In the genomic region with DNA sequence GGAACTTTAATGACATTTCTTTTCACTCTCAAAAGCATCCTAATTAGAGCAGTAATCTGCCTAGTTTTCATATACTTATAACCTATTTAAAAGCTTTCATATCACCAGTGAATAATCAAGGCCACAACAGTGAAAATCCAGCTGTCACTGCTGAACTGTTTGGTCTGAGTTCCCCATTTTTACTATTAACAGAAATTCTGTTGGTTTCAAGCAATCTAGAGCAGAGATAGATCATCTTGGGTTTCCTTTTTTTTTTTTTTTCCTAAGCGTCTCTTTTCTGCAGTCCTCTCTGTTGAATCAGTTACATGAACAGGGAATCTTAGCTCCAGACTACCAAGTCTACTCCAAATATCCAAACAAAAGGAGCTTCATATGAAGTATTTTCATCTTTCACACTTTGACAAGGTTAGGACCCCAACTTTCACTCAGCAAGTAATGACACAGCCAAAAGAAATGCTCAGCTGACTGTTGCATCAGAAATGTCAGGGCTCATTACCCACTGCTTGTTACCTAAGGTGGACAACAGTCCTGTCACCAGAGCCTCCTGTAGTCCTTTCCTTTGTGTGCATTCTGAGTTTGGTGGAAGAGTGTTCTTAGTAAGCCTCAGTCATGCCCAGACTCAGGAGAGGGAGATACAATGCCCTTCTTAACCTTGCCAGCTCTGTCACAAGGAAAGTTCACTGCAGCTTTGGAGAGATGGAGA, we compare ENCODE assay signal across 18 mouse cellular contexts. TPM values are rescaled to one million over a fixed set of nuclear protein-coding genes. Genes with fewer than 3 reads are reported as not detected.
DNase-seq lines count a peak whose midpoint lies in the region; ATAC-seq and TF ChIP-seq lines count a peak whose summit lies in the region.
"Had no signal": no experiment of that assay in that cellular context is flagged by ENCODE, and none has a peak within 500 bp of the region (broad histone marks: within the 10 kb centered on the region; RNA-seq: fewer than 3 reads in every experiment).

No protein-coding gene starts in this region.

- peak; percentile 56 for ATAC-seq in Patski
- no peak for ATAC-seq in forebrain, embryonic 11.5 days (replicated peaks; ENCODE audit: low FRiP score)
- ATAC-seq: forebrain, embryonic 14.5 days; forebrain, embryonic 16.5 days had no signal

- no peaks in the 10 kb centered on the region for H3K36me3 ChIP-seq in forebrain, embryonic 11.5 days (ENCODE audit: control insufficient read depth, insufficient read depth, low read length)
- H3K36me3 ChIP-seq: embryonic facial prominence, embryonic 10.5 days; embryonic facial prominence, embryonic 12.5 days; forebrain, embryonic 12.5 days had no signal

- no peak overlapping the region for H3K9ac ChIP-seq in forebrain, embryonic 11.5 days (ENCODE audit: low read length)
- H3K9ac ChIP-seq: embryonic facial prominence, embryonic 12.5 days; forebrain, embryonic 12.5 days had no signal

- in situ Hi-C loops in Patski (cut with MboI; ENCODE audit: low pct_unique_long_range_greater_than_20kb): loop anchor here (5.0 to 10.0 kb wide), 2 partner anchors 1217 to 1335 kb away; no protein-coding TSS in a partner anchor

- H3K4me1 ChIP-seq in forebrain, embryonic 11.5 days (replicated peaks; ENCODE audit: control insufficient read depth, insufficient read depth, low read length): peaks cover 5% of the 10 kb centered on the region; the same call in 1 of the 2 replicates

- no peaks in the 10 kb centered on the region for H3K9me3 ChIP-seq in forebrain, embryonic 11.5 days (ENCODE audit: control insufficient read depth, low read length)
- H3K9me3 ChIP-seq: embryonic facial prominence, embryonic 10.5 days; embryonic facial prominence, embryonic 12.5 days; forebrain, embryonic 12.5 days had no signal

- no peak overlapping the region for H3K27ac ChIP-seq in forebrain, embryonic 11.5 days (ENCODE audit: low read depth, low read length)
- H3K27ac ChIP-seq: embryonic facial prominence, embryonic 10.5 days; embryonic facial prominence, embryonic 12.5 days; forebrain, embryonic 12.5 days had no signal

- peak; percentile 36 for DNase-seq in 3T3-L1 (ENCODE audit: low read depth, low spot score)
- peak; percentile 69 for DNase-seq in Muller cell, postnatal 12 days (ENCODE audit: inconsistent ontology term)
- peak; percentile 20 for DNase-seq in Patski (ENCODE audit: low read depth, low spot score)
- DNase-seq in forebrain, embryonic 11.5 days (ENCODE audit: low spot score): no peak
- no peak for DNase-seq in ovary, postnatal 14 days (ENCODE audit: low spot score)
- DNase-seq: adrenal gland, adult 2 months; adrenal gland, postnatal 14 days; adrenal gland, postnatal 36 days; cerebellum, adult 11-12 months; cerebellum, adult 2 months; cerebellum, adult 9-10 months; cerebellum, postnatal 25 days had no signal

- WGBS in forebrain, embryonic 11.5 days: 76% methylated on average over 1 of the region's 1 CpGs

- no peak for TF ChIP-seq CTCF in Patski (IDR thresholded peaks at IDR 0.05)

- POLR2A ChIA-PET in Patski (lab: Charles Lee): interaction anchor here (0.6 kb wide), 1 partner anchor 1200 kb away, joined by 6 read pairs; no protein-coding TSS in a partner anchor

- no peaks in the 10 kb centered on the region for H3K27me3 ChIP-seq in Patski
- H3K27me3 ChIP-seq in forebrain, embryonic 11.5 days (ENCODE audit: control insufficient read depth, insufficient read depth, low read length): no peaks in the 10 kb centered on the region
- H3K27me3 ChIP-seq: embryonic facial prominence, embryonic 12.5 days had no signal

- H3K4me3 ChIP-seq in forebrain, embryonic 11.5 days (ENCODE audit: low read depth, low read length): no peak overlapping the region
- H3K4me3 ChIP-seq: embryonic facial prominence, embryonic 10.5 days; embryonic facial prominence, embryonic 12.5 days; forebrain, embryonic 12.5 days had no signal

- no peak overlapping the region for H3K4me2 ChIP-seq in forebrain, embryonic 11.5 days (ENCODE audit: low read depth, low read length, severe bottlenecking)
- H3K4me2 ChIP-seq: embryonic facial prominence, embryonic 12.5 days; forebrain, embryonic 12.5 days had no signal

- CTCF ChIA-PET in Patski (lab: Charles Lee): interaction anchor here (1.2 kb wide), 2 partner anchors 25 to 62 kb away, joined by 4 read pairs; no protein-coding TSS in a partner anchor

RNA-seq across cellular contexts. Expression of a gene that starts 23.3 kb away (rescaled TPM):
- not detected for polyA plus RNA-seq in Patski (2021)
- 0.45 and 1.3 TPM in 2 replicates for polyA plus RNA-seq in forebrain, embryonic 11.5 days (2014; fragmentation: Nextera tagmentation; extraction: Ambion mirVana)
- polyA plus RNA-seq: adrenal gland, adult 2 months; C2C12 had no signal

RNA-seq across cellular contexts. Expression of a gene that starts 40.9 kb away (rescaled TPM):
- 197 TPM for polyA plus RNA-seq in Patski (2021)
- polyA plus RNA-seq in forebrain, embryonic 11.5 days (2014; fragmentation: Nextera tagmentation; extraction: Ambion mirVana): 184 and 225 TPM in 2 replicates

Comparison
In these comparisons a context has a peak if more than half of its experiments do, and no peak if none do; other contexts are left out.
1. DNase-seq: peak in 3T3-L1 (single experiment), Muller cell, postnatal 12 days (single experiment) and Patski (single experiment); none in forebrain, embryonic 11.5 days (single experiment) and ovary, postnatal 14 days (single experiment).